Mouse (Mus musculus) spleen, adult 2 months (tissue): ENCODE results near the gene H2-D1.

Source experiments
- CTCF ChIP-seq: fragments of 200-500 bp; IDR thresholded peaks from 2 replicates; pipeline ENCODE4 v1.5.1; 2011; ENCODE audit warnings: mild to moderate bottlenecking, inconsistent platforms; ENCODE audit not compliant: insufficient read depth, insufficient read length, insufficient replicate concordance; ENCODE audit errors: extremely low read depth
- POLR2A ChIP-seq: fragments of 200-500 bp; IDR thresholded peaks from 2 replicates; pipeline ENCODE4 v1.6.1; 2011; ENCODE audit warnings: low read depth, low read length, inconsistent platforms

GRCm38 (mm10) chr17:35258492-35259478, 3.7 kb upstream of the H2-D1 start:
- TF ChIP-seq CTCF = peak; percentile 8; the same call in 1 of the 2 replicates
- peak; percentile 19; the same call in 1 of the 2 replicates for TF ChIP-seq POLR2A
